13 mouse cellular contexts compared by ENCODE assay signal in genomic region chr2:150668956-150669355, GRCm38 (mm10). TPM values are rescaled to one million over a fixed set of nuclear protein-coding genes. Genes with fewer than 3 reads are reported as not detected.
A peak's percentile ranks its signal among the peaks of the same experiment; 100 is the strongest.
DNase-seq lines count a peak whose midpoint lies in the region; ATAC-seq and TF ChIP-seq lines count a peak whose summit lies in the region.
"Had no signal": no experiment of that assay in that cellular context is flagged by ENCODE, and none has a peak within 500 bp of the region (broad histone marks: within the 10 kb centered on the region; RNA-seq: fewer than 3 reads in every experiment).

No protein-coding gene starts in this region.

- H3K9me3 ChIP-seq in heart, embryonic 15.5 days (replicated peaks) = no peaks in the 10 kb centered on the region
- H3K9me3 ChIP-seq in lung, embryonic 14.5 days (ENCODE audit: low read depth, low read length) = no peaks in the 10 kb centered on the region
- no peaks in the 10 kb centered on the region for H3K9me3 ChIP-seq in stomach, embryonic 16.5 days (replicated peaks; ENCODE audit: control insufficient read depth, low read length)
- H3K9me3 ChIP-seq in embryonic facial prominence, embryonic 10.5 days = no peaks in the 10 kb centered on the region
- H3K9me3 ChIP-seq: embryonic facial prominence, embryonic 15.5 days; midbrain, embryonic 12.5 days had no signal

- H3K4me3 ChIP-seq in heart, embryonic 15.5 days = no peak overlapping the region
- H3K4me3 ChIP-seq in spleen, adult 2 months (ENCODE audit: extremely low read depth, insufficient read depth, insufficient read length) = no peak overlapping the region
- no peak overlapping the region for H3K4me3 ChIP-seq in lung, embryonic 14.5 days (ENCODE audit: low read depth, low read length)
- H3K4me3 ChIP-seq in stomach, embryonic 16.5 days (replicated peaks; ENCODE audit: low read length) = no peak overlapping the region
- no peak overlapping the region for H3K4me3 ChIP-seq in embryonic facial prominence, embryonic 10.5 days

- H3K36me3 ChIP-seq in heart, embryonic 15.5 days = no peaks in the 10 kb centered on the region
- no peaks in the 10 kb centered on the region for H3K36me3 ChIP-seq in spleen, adult 2 months (ENCODE audit: control insufficient read depth, insufficient read depth, low read length)
- H3K36me3 ChIP-seq in lung, embryonic 14.5 days (ENCODE audit: insufficient read depth) = no peaks in the 10 kb centered on the region
- H3K36me3 ChIP-seq in stomach, embryonic 16.5 days (ENCODE audit: control insufficient read depth, insufficient read depth, low read length) = no peaks in the 10 kb centered on the region
- H3K36me3 ChIP-seq in embryonic facial prominence, embryonic 10.5 days (replicated peaks) = no peaks in the 10 kb centered on the region
- H3K36me3 ChIP-seq: embryonic facial prominence, embryonic 15.5 days; midbrain, embryonic 12.5 days had no signal

- peaks cover 9% of the 10 kb centered on the region for H3K27me3 ChIP-seq in heart, embryonic 15.5 days
- H3K27me3 ChIP-seq in spleen, adult 2 months (ENCODE audit: control insufficient read depth, insufficient read depth, low read length) = no peaks in the 10 kb centered on the region
- peaks cover 7% of the 10 kb centered on the region; the same call in 1 of the 2 replicates for H3K27me3 ChIP-seq in lung, embryonic 14.5 days (ENCODE audit: insufficient read depth, low read length)
- H3K27me3 ChIP-seq in stomach, embryonic 16.5 days (ENCODE audit: control insufficient read depth, insufficient read depth, low read length) = no peaks in the 10 kb centered on the region
- H3K27me3 ChIP-seq in embryonic facial prominence, embryonic 10.5 days (replicated peaks; ENCODE audit: low read depth, poor library complexity, severe bottlenecking) = peaks cover 61% of the 10 kb centered on the region
- H3K27me3 ChIP-seq: embryonic facial prominence, embryonic 15.5 days had no signal

- WGBS in heart, embryonic 15.5 days = 79% methylated on average over 5 of the region's 5 CpGs
- WGBS in spleen, adult 2 months = 65% methylated on average over 5 of the region's 5 CpGs
- 59% methylated on average over 5 of the region's 5 CpGs for WGBS in lung, embryonic 14.5 days
- WGBS in stomach, embryonic 16.5 days = 65% methylated on average over 5 of the region's 5 CpGs
- WGBS in embryonic facial prominence, embryonic 10.5 days = 89% methylated on average over 5 of the region's 5 CpGs

- peaks cover 32% of the 10 kb centered on the region for H3K4me1 ChIP-seq in heart, embryonic 15.5 days (replicated peaks)
- H3K4me1 ChIP-seq in spleen, adult 2 months (ENCODE audit: control insufficient read depth, insufficient read depth, insufficient read length) = peaks cover 49% of the 10 kb centered on the region; the same call in 1 of the 2 replicates
- H3K4me1 ChIP-seq in lung, embryonic 14.5 days (ENCODE audit: insufficient read depth) = peaks cover 6% of the 10 kb centered on the region; the same call in 1 of the 2 replicates
- H3K4me1 ChIP-seq in stomach, embryonic 16.5 days (ENCODE audit: control insufficient read depth, insufficient read depth, low read length) = peaks cover 25% of the 10 kb centered on the region
- peaks cover 28% of the 10 kb centered on the region for H3K4me1 ChIP-seq in embryonic facial prominence, embryonic 10.5 days

- H3K9ac ChIP-seq in heart, embryonic 15.5 days = no peak overlapping the region
- H3K9ac ChIP-seq in lung, embryonic 14.5 days = no peak overlapping the region
- no peak overlapping the region for H3K9ac ChIP-seq in stomach, embryonic 16.5 days (ENCODE audit: low read length)

- no peak overlapping the region for H3K27ac ChIP-seq in heart, embryonic 15.5 days
- peak overlapping the region; percentile 97 for H3K27ac ChIP-seq in spleen, adult 2 months (ENCODE audit: insufficient read depth, low read length)
- H3K27ac ChIP-seq in lung, embryonic 14.5 days (ENCODE audit: low read depth) = no peak overlapping the region
- H3K27ac ChIP-seq in stomach, embryonic 16.5 days (ENCODE audit: low read length) = peak overlapping the region; percentile 54
- H3K27ac ChIP-seq in embryonic facial prominence, embryonic 10.5 days (replicated peaks) = no peak overlapping the region
- H3K27ac ChIP-seq: embryonic facial prominence, embryonic 15.5 days had no signal

- peak overlapping the region; percentile 98; the same call in 1 of the 2 replicates for H3K4me2 ChIP-seq in heart, embryonic 15.5 days
- no peak overlapping the region for H3K4me2 ChIP-seq in lung, embryonic 14.5 days
- peak overlapping the region; percentile 92 for H3K4me2 ChIP-seq in stomach, embryonic 16.5 days (ENCODE audit: low read depth, low read length)

- intact Hi-C loops in heart, postnatal 10 days (cut with DNase I) = no loop called here

- TF ChIP-seq POLR2A in spleen, adult 2 months (IDR thresholded peaks at IDR 0.05; ENCODE audit: low read depth, low read length) = no peak

- TF ChIP-seq CTCF in spleen, adult 2 months (IDR thresholded peaks at IDR 0.05; ENCODE audit: extremely low read depth, insufficient read depth, insufficient read length, insufficient replicate concordance) = no peak
- TF ChIP-seq CTCF in lung, embryonic 14.5 days (IDR thresholded peaks at IDR 0.05; ENCODE audit: low read depth) = no peak

- DNase-seq in heart, postnatal 10 days = no peak
- DNase-seq in spleen, adult 2 months (ENCODE audit: low read depth in 1 of 2, low spot score in 2 of 2) = no peak
- DNase-seq in spleen, adult 12 weeks (ENCODE audit: low spot score) = no peak
- DNase-seq in lung, embryonic 14.5 days = peak; percentile 17
- no peak for DNase-seq in embryonic facial prominence, embryonic 10.5 days (ENCODE audit: low spot score)
- no peak for DNase-seq in cerebellum, postnatal 25 days
- DNase-seq: cerebellum, adult 11 months had no signal

- ATAC-seq in heart, embryonic 15.5 days (replicated peaks; ENCODE audit: insufficient number of reproducible peaks, insufficient read depth, low FRiP score, low read depth) = no peak
- ATAC-seq in lung, embryonic 14.5 days (ENCODE audit: insufficient read depth) = no peak
- ATAC-seq in stomach, embryonic 16.5 days (ENCODE audit: insufficient read depth, low FRiP score) = no peak

RNA-seq across cellular contexts. Expression of gene Acss1, which starts 0.7 kb away (rescaled TPM):
- 8.8 and 12.1 TPM in 2 replicates for polyA plus RNA-seq in heart, embryonic 15.5 days (2015; fragmentation: Nextera tagmentation; extraction: Ambion mirVana)
- 10 to 100 TPM; 66.8 to 68.2 TPM for total RNA-seq in heart, postnatal 10 days (2021)
- 76.7 and 121 TPM in 2 replicates for polyA plus RNA-seq in spleen, adult 2 months (2012; rRNA removed)
- 5.3 and 5.9 TPM in 2 replicates for polyA plus RNA-seq in lung, embryonic 14.5 days (2014; fragmentation: Nextera tagmentation; extraction: Ambion mirVana)
- polyA plus RNA-seq in stomach, embryonic 16.5 days (2015; fragmentation: Nextera tagmentation; extraction: Ambion mirVana) = 42.0 and 56.4 TPM in 2 replicates
- polyA plus RNA-seq in embryonic facial prominence, embryonic 10.5 days (2016; fragmentation: Nextera tagmentation; extraction: Ambion mirVana) = 7.8 and 9.3 TPM in 2 replicates

RNA-seq across cellular contexts. Expression of gene Vsx1, which starts 20.2 kb away (rescaled TPM):
- not detected in 2 replicates for polyA plus RNA-seq in heart, embryonic 15.5 days (2015; fragmentation: Nextera tagmentation; extraction: Ambion mirVana)
- total RNA-seq in heart, postnatal 10 days (2021) = not detected
- polyA plus RNA-seq in spleen, adult 2 months (2012; rRNA removed) = not detected in 2 replicates
- polyA plus RNA-seq in lung, embryonic 14.5 days (2014; fragmentation: Nextera tagmentation; extraction: Ambion mirVana) = not detected in 2 replicates
- not detected in 2 replicates for polyA plus RNA-seq in stomach, embryonic 16.5 days (2015; fragmentation: Nextera tagmentation; extraction: Ambion mirVana)
- 0.04 and 0.23 TPM in 2 replicates for polyA plus RNA-seq in embryonic facial prominence, embryonic 10.5 days (2016; fragmentation: Nextera tagmentation; extraction: Ambion mirVana)
- total RNA-seq: layer of hippocampus, adult 18-20 months had no signal
- polyA plus RNA-seq: gonadal fat pad, adult 2 months had no signal

Comparison
In these comparisons a context has a peak if more than half of its experiments do, and no peak if none do; other contexts are left out.
1. H3K27ac ChIP-seq: peak in spleen, adult 2 months (single experiment) and stomach, embryonic 16.5 days (single experiment); none in heart, embryonic 15.5 days (single experiment), lung, embryonic 14.5 days (single experiment) and embryonic facial prominence, embryonic 10.5 days (single experiment).